Mouse (Mus musculus): Measurements from ENCODE around the gene Cdk5.

Cdk5 gene

DNA sequence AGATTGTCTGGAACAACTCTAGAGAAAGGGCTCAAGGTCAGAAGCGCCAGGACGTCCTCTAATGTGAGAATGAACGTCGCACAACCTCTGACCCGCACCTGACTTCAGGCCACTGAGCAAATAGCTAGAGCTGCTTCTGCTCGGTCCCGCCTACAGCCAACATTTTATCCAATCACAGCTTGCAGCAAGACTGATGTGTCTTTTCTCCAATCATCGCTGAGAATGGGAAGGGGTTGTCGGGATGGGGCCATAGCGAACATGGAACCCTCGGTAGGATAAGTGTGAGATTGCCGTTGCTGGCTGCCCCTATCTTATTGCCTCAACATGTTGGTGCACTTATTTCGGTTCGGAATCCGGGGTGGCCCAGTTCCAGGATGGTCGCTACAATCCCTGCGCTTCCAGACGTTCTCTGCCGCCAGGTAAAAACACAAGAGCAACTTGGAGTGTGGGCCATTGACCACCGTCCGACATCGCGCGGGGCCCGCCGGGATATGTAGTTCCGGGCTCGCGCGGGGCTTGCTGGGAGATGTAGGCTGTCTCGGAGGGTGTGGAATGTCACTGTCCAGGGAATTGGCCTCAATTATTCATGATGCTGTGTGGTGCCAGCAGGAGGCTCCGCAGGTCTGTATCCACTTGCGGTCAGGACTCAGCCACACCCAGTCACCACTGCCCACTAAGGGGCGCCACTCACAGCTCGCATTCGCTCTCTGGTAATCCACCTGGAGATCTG is 29.0 kb downstream of the Cdk5 start:
- peak; percentile 92 for DNase-seq

DNA sequence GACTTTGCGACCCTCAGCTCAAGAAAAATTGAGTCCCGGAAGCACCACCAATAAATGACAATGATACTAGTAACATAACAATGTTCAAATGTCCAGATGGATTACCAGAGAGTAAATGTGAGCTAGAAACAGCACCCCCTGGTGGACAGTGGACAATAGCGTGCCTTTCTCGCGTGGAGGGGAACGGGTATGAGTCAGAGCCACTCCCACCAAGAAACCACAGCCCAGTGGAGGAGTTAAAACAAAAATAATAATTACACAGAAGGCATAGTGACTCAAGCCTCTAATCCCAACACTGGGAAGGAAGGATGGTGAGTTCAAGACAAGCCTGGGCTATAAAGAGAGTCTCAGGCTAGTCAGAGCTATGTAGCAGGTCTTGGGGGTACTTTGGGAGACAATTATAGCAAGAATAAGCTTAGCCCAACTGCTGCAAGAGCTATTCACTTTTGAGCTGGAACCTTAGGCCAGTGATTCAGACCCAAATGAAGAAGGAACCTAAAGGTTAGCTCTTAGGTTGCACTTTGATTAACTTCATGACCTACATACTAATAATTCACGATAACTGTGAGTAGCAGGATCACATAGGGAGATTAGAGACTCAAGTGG is 29.8 kb downstream of the Cdk5 start, which contains the start of gene Abcb8:
Abcb8 (plus strand) TSS at position 272 of the 606 bp plus-strand sequence.
- DNase-seq: peak; percentile 90

DNA sequence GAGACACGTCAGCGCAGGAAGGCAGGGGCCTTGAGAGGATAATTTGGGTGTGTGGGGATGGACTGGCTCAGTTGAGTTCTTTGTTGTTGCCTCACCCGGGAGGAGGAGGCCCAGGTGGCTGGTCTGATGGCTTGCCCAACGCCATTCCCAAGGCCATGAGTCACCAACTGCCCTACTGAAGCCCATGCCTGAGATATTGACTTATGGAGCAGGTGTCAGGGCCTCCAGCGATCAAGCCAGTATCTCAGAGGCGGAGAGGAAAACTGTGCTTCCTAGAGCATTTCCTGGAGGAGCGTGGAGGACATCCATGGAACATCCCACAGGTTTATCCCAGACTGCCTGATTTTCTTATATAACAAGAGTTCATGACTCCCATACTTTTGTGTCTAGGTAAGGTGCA is 30.6 kb downstream of the Cdk5 start:
- no peak for DNase-seq

DNA sequence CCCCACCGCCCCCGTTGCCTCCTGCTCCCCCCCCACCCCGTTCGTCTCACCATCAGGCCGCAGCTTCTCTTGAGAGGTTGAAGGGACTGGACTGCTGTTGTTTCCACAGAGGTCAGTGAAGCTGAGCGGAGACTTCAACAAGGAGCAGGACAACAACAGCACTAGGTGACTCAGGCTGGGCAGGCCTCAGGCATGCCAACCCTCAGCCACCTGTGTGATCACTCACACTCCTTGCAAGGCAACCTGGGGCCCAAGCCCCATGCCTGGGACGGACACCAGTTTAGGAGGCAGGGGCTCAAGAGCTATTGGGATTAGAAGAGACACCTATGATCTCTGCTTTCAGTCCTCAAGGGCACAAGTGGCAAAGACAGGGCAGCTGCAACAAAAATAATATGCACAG is 31.5 kb downstream of the Cdk5 start, which contains the start of gene Atg9b:
Atg9b (minus strand) TSS at position 280 of the 400 bp plus-strand sequence.
- DNase-seq: no peak

DNA sequence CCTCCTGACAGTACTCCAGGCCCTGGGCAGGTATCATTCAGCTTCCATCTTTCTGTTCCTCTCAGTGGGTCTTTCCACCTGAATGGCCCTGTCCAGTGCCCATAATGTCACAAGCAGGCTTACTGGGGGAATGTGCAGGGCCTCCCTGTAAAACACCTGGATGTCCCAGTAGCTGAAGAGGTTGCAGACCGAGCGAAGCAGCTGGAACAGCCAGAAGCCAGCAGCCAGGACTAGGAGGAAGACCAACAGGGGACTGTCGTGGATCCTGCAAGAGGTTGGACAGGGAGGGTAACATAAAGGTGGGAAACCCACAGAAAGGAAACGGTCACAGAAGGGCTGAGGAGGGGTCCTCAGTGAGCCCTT is 33.7 kb downstream of the Cdk5 start:
- DNase-seq: no peak

DNA sequence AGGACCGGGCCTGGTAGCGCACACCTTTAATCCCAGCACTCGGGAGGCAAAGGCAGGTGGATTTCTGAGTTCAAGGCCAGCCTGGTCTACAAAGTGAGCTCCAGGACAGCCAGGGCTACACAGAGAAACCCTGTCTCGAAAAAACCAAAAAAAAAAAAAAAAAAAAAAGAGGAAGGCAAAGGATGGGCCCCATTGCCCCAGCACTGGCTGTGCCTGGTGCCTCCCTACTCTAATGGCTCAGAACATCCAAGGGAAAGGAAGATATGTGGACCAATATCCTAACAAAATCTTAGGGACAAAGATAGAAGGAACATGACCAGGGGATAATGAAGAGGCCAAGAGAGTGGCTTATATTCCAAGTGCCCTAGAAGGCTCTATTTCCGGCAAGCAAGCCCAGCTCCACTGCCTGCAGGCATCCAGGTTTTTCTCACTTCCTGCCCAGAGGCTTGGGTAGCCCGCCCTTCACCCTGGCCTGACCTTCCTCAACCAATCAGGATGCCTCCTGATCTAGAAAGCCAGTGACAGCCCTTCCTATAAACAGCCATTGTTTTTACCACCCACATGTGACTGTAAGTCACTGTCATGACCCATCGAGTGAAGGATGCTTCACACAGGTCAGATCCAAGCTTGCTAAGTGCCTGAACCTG is 34.2 kb downstream of the Cdk5 start:
- DNase-seq: peak; percentile 53

DNA sequence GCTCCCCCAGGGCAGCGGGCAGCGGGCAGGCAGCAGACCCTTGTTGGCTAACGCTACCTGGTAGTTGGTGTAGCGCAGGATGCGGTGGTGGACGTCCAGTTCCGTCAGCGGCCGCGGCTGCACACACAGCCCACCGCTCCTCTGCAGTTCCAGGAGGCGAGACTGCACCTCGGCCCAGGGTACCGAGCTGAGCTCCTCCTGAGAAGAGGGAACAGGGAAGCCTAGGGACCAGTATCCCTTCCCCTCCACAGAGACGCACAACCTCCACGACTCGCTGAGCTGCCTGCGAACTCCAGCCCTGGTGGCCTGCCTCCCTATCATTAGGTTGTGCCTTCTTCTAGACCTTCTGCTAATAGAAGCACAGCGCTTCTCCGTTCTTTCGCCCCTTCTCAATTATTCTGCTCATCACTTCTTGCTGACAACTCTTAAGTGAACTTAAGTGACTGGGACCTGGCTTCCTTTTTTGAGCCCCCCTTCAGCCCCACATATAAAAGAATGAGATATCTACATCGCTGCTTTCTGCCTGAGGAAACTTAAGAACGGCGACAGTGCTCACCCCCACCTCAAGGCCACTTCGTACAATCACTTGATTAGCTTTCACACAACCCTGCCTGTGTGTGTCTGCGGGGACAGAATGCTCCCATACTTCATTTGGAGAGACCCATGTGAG is 34.9 kb downstream of the Cdk5 start:
- DNase-seq: no peak

DNA sequence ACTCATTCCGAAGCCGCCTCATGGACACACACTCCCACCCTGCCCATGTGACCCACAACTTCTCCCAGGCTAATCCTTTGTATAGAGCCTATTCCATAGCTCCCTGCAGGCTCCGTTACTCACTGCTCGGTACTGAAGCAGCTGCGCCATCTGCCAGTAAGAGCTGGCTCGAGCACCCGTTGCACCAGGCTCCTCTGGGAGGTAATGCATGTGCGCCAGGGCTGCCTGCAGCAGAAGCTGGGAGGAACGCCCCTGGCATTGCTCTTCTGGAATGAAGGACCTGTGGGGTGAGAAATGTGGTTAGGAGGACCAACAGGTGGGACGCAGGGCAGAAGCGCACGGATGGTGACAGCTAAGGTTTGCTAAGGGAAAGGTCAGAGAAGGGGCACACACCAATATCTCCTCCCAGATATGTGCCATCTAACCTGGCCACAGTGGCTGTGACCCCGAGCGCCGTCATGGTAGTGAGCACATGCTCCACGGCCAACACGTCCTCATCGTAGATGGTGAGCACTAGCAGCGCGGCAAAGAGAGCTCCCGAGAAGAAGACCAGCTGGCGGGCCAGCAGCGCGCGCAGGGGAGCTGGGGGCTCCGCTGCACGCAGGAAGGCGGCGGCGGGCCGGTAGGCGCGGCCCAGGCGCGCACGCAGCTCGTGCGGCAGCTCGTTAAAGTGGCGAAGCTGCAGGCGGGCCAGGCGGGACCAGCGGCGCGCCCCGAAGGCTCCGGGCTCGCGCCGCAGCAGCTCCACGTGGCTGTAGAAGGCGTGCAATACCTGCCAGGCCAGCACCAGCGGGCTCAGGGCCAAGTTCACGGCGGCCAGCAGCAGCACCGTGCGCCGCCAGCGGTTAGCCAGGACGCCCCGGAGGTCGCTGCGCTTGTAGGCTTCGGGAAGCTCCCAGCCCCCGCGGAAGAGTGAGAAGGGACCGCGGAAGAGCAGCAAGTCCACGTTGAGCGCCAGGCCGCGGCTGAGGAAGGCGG is 35.8 kb downstream of the Cdk5 start:
- peak; percentile 63 for DNase-seq

DNA sequence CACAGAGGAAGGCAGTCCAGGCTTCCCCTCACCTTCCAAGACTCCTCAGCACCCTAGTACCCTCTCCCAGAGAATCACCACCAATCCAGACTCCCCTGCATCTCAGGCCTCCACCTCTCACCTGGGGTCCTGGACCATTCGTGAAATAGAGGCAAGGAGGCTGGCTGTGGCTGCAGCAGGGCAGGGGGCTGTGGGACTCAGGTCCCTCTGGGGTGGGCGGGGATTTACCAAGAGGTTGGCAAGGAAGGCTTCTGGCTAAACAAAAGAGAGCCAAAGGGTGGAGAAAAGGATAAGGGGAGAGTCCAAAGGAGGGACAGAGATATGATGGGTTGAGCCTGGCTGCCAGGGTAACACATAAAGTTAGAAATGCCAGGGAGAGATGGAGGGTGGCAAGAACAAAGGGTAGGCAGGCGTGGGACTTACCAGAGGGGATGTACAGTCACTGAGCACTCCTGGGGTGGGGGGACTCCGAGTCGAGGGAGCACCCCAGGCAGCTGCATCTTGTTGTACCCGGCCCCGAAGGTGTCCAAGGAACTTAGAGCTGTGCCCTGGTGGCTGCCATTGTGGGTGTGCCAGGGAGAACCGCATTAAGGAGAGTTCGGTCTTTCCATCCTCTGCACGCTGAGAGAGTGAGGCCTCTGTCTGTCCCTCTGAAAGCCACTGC is 37.3 kb downstream of the Cdk5 start:
- no peak for DNase-seq

DNA sequence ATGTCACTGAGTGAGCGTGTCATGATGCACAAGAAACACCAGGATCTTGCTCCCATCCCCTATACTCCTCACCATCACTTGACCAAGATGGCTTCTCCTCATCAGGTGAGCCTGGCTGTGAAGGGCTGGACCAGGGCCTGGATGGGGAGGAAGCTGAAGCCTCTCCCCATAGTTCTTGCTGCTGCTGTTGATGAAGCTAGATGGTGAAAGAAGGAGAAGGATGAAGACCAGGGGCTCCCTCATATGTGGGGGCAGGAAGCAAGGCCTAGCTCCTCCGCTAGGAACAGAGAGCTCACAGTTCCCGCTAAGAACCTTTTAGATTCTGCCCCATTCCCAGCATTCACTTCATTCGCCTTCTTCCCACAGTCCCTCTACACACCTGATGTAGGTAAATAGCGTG is 38.0 kb downstream of the Cdk5 start:
- no peak for DNase-seq

DNA sequence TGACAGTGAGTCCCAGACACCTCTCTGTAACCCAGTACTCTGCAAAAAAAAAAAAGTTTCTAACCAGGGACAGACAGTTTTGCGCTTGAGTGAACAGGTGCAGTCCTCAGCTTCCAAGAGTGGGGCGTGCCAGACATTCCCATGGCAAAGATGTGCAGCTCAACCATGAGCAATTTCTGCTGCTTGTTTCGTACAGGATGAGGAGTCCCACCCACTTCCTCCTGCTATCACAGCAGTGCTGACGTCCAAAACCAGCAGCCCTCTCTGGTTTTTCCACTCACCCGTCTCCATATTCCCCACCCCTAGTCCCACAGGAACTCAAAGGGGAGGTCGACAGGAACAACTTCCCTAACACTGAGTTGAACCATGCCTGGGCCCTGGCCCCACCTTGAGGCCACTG is 38.9 kb downstream of the Cdk5 start:
- DNase-seq: no peak

DNA sequence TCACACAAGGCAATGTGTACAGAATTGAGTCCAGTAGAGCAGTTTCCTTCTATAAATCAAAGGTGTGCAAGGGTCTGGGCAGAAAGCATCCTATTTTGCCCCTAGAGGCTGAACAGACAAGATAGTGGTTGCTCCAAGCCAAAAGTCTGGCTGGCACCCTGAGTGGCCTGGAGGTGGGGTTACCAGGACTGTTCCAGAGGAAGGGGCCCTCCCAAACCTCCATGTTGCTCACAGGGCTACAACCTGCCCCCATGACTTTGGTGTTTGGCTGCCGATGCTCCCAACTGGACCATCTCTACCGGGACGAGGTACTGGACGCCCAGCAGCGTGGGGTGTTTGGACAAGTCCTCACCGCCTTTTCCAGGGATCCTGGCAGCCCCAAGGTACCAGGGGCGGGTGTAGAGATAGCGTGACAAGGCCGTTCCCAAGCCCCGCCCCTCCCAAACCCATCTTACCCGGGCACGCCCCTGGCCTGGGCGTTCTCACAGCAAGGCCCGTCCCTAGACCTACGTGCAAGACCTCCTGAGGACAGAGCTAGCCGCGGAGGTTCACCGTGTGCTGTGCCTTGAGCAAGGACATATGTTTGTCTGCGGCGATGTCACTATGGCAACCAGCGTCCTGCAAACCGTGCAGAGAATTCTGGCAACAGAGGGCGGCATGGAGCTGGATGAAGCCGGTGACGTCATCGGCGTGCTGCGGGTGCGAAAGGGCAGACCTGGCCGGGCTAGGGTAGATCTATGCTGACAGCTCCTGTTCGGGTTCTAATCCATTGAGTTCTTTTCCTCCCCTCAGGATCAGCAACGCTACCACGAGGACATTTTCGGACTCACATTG is 40.1 kb downstream of the Cdk5 start:
- peak; percentile 92 for DNase-seq

DNA sequence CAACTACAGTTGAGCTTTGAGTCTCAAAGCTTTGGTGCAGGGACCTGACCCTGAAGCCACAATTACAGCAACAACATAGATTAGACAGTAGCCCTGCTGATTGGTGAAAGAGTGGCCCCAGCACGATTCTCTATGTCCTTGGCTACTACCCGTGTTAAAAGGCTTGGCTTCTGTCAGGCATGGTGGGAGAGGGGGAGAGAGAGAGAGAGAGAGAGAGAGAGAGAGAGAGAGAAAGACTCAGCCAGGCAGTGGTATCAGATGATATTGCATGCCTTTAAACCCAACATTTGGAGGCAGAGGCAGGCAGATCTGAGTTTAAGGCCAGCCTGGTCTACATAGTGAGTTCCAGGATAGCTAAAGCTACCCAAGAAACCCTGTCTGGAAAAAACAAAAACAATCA is 41.3 kb downstream of the Cdk5 start:
- no peak for DNase-seq

DNA sequence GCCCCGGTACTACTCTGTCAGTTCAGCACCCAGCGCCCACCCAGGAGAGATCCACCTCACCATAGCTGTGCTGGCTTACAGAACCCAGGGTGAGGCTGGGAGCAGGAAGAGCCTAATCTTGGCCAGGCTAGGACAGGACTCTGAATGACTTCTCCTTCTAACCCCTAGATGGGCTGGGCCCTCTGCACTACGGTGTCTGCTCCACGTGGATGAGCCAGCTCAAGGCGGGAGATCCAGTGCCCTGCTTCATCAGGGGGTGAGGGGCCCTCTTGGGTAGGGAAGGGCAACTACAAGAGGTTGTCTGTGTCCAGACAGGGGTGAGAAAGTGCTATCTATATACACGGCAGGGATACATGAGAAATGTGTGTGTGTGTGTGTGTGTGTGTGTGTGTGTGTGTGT is 41.8 kb downstream of the Cdk5 start:
- DNase-seq: no peak

DNA sequence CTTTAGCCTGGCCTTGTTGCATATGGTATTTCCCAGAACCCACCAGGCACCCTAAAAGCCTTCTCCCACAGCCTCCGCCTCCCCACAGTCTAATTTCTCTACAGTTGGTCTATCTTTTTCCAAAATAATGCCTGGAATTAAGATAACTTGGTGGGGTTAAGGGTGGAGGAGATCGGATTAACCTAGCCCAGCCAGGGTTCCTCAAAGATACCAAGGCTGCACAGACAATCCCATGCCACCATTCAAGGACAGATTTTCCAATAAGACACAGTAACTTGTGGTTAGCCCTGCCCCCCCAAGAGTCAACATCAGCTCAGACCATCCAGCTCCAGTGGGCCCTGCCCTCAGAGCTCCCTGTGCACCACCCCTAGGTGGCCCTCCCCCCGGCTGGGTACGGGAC is 42.8 kb downstream of the Cdk5 start:
- DNase-seq: no peak

DNA sequence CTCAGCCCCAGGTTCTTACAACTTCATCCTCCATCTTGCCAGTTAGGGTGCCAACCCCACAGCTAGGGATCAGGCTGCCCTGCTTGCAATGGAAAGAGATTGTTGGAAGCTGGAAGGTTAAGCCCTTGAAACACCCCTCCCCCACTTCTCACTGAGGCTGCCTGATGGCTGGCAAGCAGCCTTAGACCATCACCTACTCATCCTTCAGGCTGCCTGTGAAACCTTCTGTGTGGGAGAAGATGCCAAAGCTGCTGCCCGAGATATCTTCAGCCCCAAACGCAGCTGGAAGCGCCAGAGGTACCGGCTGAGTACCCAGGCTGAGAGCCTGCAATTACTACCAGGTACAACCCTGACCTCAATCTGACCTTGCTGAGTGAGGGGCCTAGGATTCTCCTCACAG is 43.8 kb downstream of the Cdk5 start:
- no peak for DNase-seq

DNA sequence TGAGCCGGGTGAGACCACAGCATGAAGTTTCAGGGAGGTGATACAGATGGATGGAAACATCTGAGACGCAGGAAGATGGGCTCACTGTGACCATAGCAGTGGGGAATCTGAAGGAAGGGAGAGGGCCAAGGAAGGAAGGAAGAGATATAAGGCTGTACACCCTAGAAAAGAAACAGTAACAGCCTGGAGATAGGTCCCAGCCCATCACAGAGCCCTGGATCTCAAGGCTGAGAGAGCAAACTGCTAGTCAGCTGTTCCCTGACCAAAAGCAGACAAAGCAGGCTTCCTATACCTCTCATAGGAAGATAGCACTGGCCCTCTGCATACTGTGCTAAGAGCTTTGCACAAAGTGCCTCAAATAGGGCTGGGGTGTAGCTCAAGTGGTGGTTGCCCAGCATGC is 44.6 kb downstream of the Cdk5 start:
- DNase-seq: no peak

DNA sequence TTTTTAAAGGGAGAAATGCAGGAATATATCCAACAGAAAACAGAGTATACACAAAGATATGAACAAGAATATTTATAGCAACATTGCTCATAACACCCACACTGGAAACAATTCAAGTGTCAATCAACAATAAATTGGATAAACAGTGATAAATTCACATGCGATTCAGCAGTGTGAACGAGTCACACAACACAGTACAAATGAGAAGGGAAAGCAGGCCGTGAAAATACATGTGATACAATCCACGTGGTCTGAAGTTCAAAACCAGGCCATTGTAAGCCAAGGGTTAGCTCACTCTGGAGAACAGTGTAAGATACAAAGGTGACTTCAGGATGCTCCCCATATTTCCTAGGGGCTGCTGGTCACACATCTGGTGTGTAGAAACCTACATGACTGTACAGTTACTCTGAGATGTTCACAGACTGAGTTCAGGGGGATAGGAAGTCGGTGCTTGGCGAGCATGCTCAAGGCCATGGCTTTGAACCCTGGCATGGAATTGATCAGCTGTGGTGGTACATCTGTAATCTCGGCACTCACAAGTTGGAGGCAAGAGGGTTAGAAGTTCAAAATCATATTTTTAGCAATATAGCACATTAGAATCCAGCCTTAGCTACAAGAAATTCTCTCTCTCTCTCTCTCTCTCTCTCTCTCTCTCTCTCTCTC is 48.5 kb downstream of the Cdk5 start:
- DNase-seq: no peak

DNA sequence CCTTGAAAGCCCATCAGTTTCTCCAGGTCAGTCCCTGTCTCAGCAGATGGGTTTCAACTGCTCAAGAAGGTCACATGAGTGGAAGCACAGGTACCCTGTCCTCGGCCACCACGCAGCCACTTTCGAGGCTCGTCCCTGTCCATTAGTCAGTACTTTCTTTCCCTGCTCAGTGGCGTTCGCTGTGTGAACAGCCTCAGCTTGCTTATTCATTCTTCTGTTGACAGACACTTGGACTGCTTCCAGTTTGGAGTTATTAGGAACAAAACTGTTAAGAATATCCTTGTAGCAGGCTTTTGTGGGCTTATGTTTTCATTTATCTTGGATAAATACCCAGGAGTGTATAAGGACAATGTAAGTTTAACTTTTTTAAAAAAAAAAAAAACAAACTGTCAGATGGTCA is 49.1 kb downstream of the Cdk5 start:
- no peak for DNase-seq

DNA sequence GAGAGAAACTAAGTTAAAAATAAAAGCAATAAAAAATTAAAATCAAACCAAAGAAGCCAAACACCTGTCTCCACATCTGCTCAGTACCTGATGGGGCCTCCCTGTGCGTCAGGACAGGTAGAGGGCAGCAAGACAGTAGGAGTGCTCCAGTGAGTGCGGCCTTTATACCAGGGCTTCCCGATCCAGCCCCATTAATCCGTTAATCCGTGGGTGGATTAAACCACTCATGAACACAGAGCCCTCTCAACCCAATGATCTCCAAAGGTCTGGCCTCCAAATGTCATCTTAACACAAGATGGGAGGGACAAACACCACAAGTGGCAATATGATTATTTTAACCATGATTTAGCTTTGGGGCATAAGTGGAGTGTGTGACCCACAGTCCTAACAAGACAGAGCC is 49.5 kb downstream of the Cdk5 start:
- DNase-seq: no peak

All from thymus, postnatal 14 days (tissue).